Mouse (Mus musculus) embryonic facial prominence, embryonic 11.5 days (tissue): ENCODE measurements at regions not wholly inside any gene's neighbourhood (a gene's known extent, or its start where the extent isn't known, plus 50 kb on each side); places are given as distances from the start of the nearest gene placed in this dataset.
A peak's percentile ranks its signal among the peaks of the same experiment; 100 is the strongest.

Experiments used
- ATAC-seq: fragments of 200-750 bp; cut with Nextera tagmentation; replicated peaks from 2 replicates; pipeline ENCODE4 v1.8.0; 2017; ENCODE audit warnings: low read depth; ENCODE audit not compliant: insufficient number of reproducible peaks, low FRiP score, low TSS enrichment
- DNase-seq: peaks from one replicate; pipeline ENCODE4 v3.0.0-alpha.2; 2015; ENCODE audit warnings: low spot score
- H3K27ac ChIP-seq: fragments of 300-500 bp; sonication (generic); replicated peaks from 2 replicates; pipeline ENCODE4 v1.5.1; 2014; ENCODE audit warnings: mild to moderate bottlenecking, low read depth, low read length, control low read depth
- H3K27me3 ChIP-seq: fragments of 300-500 bp; sonication (generic); 2 replicates; pipeline ENCODE4 v1.6.1; 2014; ENCODE audit warnings: mild to moderate bottlenecking, low read length, moderate library complexity, mixed read lengths; ENCODE audit not compliant: control insufficient read depth, insufficient read depth
- H3K36me3 ChIP-seq: fragments of 300-500 bp; sonication (generic); replicated peaks from 2 replicates; pipeline ENCODE4 v1.6.1; 2014; ENCODE audit warnings: low read depth, mild to moderate bottlenecking, low read length, moderate library complexity, mixed read lengths; ENCODE audit not compliant: control insufficient read depth, insufficient read depth
- H3K4me1 ChIP-seq: fragments of 300-500 bp; sonication (generic); 2 replicates; pipeline ENCODE4 v1.6.1; 2014; ENCODE audit warnings: low read length, mixed read lengths; ENCODE audit not compliant: control insufficient read depth, insufficient read depth
- H3K4me2 ChIP-seq: fragments of 300-500 bp; sonication (generic); 2 replicates; pipeline ENCODE4 v1.6.1; 2014; ENCODE audit warnings: low read depth, mild to moderate bottlenecking, control low read depth, low read length, moderate library complexity
- H3K4me3 ChIP-seq: fragments of 300-500 bp; sonication (generic); 2 replicates; pipeline ENCODE4 v1.5.1; 2014; ENCODE audit warnings: low read depth, low read length, control low read depth
- H3K9ac ChIP-seq: fragments of 300-500 bp; sonication (generic); replicated peaks from 2 replicates; pipeline ENCODE4 v1.6.1; 2014; ENCODE audit warnings: mild to moderate bottlenecking, control low read depth, low read length
- H3K9me3 ChIP-seq: fragments of 300-500 bp; sonication (generic); replicated peaks from 2 replicates; pipeline ENCODE4 v1.6.1; 2016; ENCODE audit warnings: mild to moderate bottlenecking, low read length, inconsistent platforms, mixed read lengths; ENCODE audit not compliant: control insufficient read depth
- WGBS: fragments of 180-500 bp; shearing (Covaris S2); extraction: QIAGEN DNeasy Blood & Tissue Kit; methylation state at CpG from one replicate; pipeline ENCODE4 v1.1.7; 2014; 5-methylcytosine and 5-hydroxymethylcytosine counted together

DNA sequence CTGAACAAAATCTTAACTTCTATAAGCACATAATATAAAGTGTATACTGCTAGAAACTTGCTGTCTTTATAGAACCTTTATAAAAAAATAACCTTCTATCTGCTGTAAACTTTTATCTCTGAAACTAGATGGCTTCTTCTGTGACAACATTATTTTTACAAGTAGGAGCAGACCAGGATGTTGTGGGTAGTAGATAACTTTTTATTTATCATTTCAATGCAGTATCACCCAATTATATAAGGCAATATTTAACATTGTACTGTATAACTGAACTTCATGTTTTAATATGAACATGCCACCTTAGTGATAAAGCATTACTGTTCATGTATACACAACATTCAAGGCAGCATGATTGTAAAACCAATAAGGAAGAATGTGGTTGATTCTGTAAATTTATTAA lies 5024.1 kb upstream of the Gm7489 start:
- no peak overlapping the region for H3K9ac ChIP-seq
- no peaks in the 10 kb centered on the region for H3K9me3 ChIP-seq
- no peak overlapping the region for H3K27ac ChIP-seq
- DNase-seq (no peak), ATAC-seq (no peak)
- no peak overlapping the region for H3K4me2 ChIP-seq
- H3K36me3 ChIP-seq: no peaks in the 10 kb centered on the region
- H3K4me3 ChIP-seq: no peak overlapping the region
- H3K27me3 ChIP-seq: no peaks in the 10 kb centered on the region
- no peaks in the 10 kb centered on the region for H3K4me1 ChIP-seq

DNA sequence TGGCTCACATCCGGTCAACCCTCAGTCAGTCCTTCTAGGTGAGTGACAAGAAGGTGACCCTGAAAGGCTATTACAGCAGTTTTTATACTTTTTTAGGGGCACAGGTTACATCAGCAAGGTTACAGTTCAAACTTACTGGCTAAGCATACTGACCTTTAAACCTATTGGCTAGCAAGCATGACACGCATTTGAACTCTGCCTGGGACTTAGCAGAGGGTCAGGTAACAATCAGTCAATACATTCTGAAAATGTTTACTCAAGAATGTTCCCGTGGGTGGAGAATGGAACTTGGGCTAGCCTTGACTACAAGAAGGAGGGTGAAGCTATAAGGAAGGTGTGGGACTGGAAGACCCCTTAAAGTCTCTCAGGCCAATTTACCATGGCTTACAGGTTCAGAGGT lies 4986.2 kb upstream of the Gm7489 start:
- Histone ChIP-seq H3K27me3 (no peaks in the 10 kb centered on the region), H3K4me3 (no peak overlapping the region), H3K27ac (no peak overlapping the region), H3K9me3 (no peaks in the 10 kb centered on the region), H3K9ac (no peak overlapping the region), H3K4me2 (no peak overlapping the region), H3K4me1 (no peaks in the 10 kb centered on the region), H3K36me3 (no peaks in the 10 kb centered on the region)
- no peak for ATAC-seq
- DNase-seq: no peak
- WGBS: 60% methylated on average over 3 of the region's 3 CpGs

DNA sequence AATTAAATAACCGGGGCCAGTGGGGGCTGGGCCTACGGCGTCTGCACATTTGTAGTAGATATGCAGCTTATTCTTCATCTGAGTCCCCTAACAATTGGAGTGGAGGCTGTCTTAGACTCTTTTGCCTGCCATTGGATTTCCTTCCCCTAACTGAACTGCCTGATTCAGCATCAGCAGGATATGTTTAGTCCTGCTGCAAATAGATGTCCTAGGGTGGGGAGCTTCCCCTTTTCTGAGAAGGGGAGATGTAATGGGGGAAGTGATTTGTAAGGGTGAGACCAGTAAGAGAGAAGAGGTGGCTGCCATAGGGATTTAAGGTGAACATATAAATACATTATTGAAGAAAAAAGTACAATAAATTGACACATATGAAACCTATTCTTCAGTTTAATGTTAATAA lies 4980.0 kb upstream of the Gm7489 start:
- no peaks in the 10 kb centered on the region for H3K27me3 ChIP-seq
- H3K4me3 ChIP-seq: no peak overlapping the region
- H3K4me2 ChIP-seq: no peak overlapping the region
- H3K4me1 ChIP-seq: no peaks in the 10 kb centered on the region
- WGBS: 85% methylated on average over 3 of the region's 3 CpGs
- DNase-seq (no peak), ATAC-seq (no peak)
- H3K27ac ChIP-seq: no peak overlapping the region
- no peaks in the 10 kb centered on the region for H3K9me3 ChIP-seq
- no peak overlapping the region for H3K9ac ChIP-seq
- H3K36me3 ChIP-seq: no peaks in the 10 kb centered on the region

DNA sequence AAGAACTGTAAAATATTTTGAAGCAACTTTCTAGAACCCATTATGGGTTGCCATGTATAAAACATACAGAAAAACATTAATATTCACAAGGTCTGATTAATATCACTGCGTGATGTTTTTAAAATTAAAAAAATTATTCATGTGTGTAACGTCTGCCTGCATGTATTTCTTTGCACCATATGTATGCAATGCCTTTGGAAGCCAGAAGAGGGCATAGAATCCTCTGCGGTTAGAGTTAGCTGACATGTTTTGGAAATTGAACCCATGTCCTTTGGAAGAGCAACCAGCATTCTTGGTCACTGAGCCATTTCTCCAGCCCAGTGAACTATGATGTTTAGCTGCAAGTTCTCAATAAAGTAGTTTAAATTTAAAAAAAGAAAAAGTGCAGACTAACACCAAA lies 4958.8 kb upstream of the Gm7489 start:
- WGBS: 34% methylated on average over 3 of the region's 3 CpGs
- H3K27me3 ChIP-seq: no peaks in the 10 kb centered on the region
- no peaks in the 10 kb centered on the region for H3K4me1 ChIP-seq
- H3K9ac ChIP-seq: no peak overlapping the region
- ATAC-seq (no peak), DNase-seq (peak; percentile 8)
- H3K4me2 ChIP-seq: no peak overlapping the region
- H3K27ac ChIP-seq: no peak overlapping the region
- no peaks in the 10 kb centered on the region for H3K36me3 ChIP-seq
- no peaks in the 10 kb centered on the region for H3K9me3 ChIP-seq
- no peak overlapping the region for H3K4me3 ChIP-seq

DNA sequence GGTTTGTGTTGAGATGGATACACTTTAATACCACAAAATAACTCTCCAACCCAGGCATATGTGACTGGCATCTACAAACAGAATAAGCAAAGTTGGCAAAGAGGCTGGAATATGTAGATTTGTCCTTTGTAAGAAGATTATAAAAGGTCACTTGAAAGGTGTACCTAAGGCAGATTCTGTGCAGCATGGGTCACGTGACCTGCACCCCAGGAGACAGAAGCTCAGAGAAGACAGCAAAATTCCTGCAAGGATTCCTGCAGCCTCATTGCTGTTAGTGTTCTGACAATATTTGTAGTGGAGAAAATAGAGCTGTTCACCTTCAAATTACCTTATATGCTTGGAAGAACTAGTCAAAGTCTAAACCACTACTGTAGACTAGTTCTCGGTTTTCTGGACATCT lies 4938.6 kb upstream of the Gm7489 start:
- Histone ChIP-seq H3K36me3 (no peaks in the 10 kb centered on the region), H3K4me3 (no peak overlapping the region), H3K4me2 (no peak overlapping the region), H3K27ac (no peak overlapping the region), H3K4me1 (no peaks in the 10 kb centered on the region), H3K9me3 (no peaks in the 10 kb centered on the region), H3K27me3 (no peaks in the 10 kb centered on the region), H3K9ac (no peak overlapping the region)
- DNase-seq (no peak), ATAC-seq (no peak)
- 87% methylated on average over 2 of the region's 2 CpGs for WGBS

DNA sequence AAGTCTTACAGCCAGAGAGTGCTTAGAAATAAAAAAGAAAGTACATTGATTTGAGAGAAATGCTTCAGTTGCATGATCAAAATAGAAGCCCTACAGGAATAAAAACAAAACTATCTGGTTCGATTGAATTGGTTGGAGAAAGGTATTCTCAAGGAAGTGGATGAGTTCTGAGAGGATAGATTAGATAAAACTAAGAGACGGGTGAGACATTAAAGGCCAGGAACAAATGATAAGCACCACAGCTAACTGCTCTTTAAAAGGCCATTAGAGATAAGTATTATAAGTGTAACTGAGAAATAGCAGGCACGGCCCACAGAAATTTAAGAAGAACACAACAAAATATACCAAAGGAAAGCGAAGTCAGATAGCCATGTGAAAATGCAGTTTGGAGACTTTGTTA lies 4908.5 kb upstream of the Gm7489 start:
- Histone ChIP-seq H3K4me3 (no peak overlapping the region), H3K27me3 (no peaks in the 10 kb centered on the region), H3K9ac (no peak overlapping the region), H3K27ac (no peak overlapping the region), H3K4me1 (no peaks in the 10 kb centered on the region), H3K9me3 (no peaks in the 10 kb centered on the region), H3K36me3 (no peaks in the 10 kb centered on the region), H3K4me2 (no peak overlapping the region)
- 90% methylated on average over 4 of the region's 4 CpGs for WGBS
- DNase-seq (no peak), ATAC-seq (no peak)

DNA sequence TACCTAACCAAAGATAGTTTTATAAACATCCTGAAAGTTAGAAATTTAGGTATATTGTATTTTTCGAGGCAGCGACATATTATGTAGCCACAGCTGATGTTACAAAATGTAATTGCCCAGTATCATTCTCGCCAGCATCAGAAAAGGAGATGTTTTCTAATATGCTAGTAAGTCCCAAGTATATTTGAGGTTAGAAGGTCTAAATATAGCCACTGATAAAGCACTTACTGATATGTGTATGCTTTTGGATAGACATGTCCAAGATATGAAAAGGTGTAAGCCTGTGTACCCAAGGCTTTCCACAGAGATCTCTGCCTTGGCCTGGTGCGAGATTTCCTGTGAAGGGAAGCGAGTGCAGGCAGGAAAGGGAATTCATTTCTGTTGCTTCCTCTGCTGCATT lies 4908.1 kb upstream of the Gm7489 start:
- ATAC-seq: no peak
- WGBS: 92% methylated on average over 5 of the region's 5 CpGs
- DNase-seq: no peak
- no peaks in the 10 kb centered on the region for H3K36me3 ChIP-seq
- H3K4me1 ChIP-seq: no peaks in the 10 kb centered on the region
- no peaks in the 10 kb centered on the region for H3K27me3 ChIP-seq
- no peak overlapping the region for H3K9ac ChIP-seq
- H3K27ac ChIP-seq: no peak overlapping the region
- H3K4me3 ChIP-seq: no peak overlapping the region
- H3K9me3 ChIP-seq: no peaks in the 10 kb centered on the region
- no peak overlapping the region for H3K4me2 ChIP-seq
